Mouse (Mus musculus): ENCODE results near the gene Usp20. TPM values are rescaled to one million over a fixed set of nuclear protein-coding genes. Genes with fewer than 3 reads are reported as not detected.

Gene Usp20
- total RNA-seq, 2 experiments from 2014 or later, result 76.0 to 82.8 TPM

DNA sequence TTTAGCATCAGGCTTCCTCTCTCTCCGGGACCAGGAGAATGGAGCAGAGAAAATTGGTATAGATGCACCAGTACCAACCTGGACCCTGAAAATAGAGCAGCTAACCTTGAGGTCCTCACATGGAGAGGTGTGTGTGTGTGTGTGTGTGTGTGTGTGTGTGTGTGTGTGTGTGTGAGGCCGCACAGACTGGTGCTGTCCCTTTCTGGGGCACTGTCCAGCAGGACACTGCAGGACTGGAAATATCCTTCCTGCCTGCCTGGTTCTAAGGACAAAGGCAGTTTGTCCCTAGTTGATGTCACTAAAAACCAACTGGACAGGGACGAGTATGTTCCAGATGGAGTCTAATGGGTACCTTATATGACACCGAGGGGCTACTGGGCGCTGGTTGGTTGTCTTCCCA, 41.9 kb downstream of the Usp20 start:
- no peak for DNase-seq (ENCODE audit: extremely low spot score in 1 of 2, low spot score in 2 of 2)
- intact Hi-C loops (cut with DNase I), result loop anchor here (2.0 to 10.0 kb wide), 3 partner anchors 117 to 281 kb away; partner anchors contain the start of gene Gpr107
- Histone ChIP-seq H3K27ac (no peak overlapping the region), H3K4me3 (no peak overlapping the region)
- no peak for TF ChIP-seq CTCF (IDR thresholded peaks at IDR 0.05)

DNA sequence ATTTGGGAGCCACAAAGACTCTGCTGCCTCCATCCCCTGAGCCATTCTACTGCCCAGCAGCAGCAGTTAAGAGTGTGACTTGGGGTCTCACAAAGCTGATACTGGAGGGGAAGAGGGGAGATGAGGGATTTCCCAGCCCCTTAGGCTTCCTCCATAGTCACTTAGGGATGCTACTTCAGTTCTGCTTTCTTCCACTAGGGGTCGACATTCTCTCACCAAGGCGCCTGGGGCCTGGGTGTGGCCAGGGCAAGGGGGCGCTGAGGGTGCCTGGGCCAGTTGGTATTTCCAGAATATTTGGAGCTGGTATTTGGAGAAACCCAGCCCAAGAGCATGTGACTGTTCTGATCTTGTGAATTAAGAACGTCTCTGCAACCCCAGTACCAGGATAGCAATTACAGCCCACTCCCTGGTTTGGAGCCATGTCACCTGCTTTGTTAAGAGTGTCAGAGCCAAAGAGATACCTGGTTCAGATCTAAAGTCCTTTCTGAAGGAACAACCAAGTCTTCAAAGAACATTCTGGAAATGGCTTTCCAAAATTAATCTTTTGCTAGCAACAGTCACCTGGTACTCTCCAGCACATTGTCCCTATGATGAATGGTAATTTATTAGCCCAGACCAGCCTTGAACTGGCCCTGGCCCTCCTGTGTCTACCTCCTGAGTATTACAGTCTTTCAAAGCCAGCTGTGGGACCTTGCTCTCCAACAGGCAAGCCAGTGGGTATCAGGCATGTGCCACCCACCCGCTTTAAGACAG, 42.7 kb downstream of the Usp20 start:
- DNase-seq (ENCODE audit: extremely low spot score in 1 of 2, low spot score in 2 of 2), result peak; percentile 62 to 64
- peak; percentile 99 for TF ChIP-seq CTCF (IDR thresholded peaks at IDR 0.05)
- intact Hi-C loops (cut with DNase I), result loop anchor here (2.0 to 10.0 kb wide), 3 partner anchors 116 to 280 kb away; partner anchors contain the start of gene Gpr107
- Histone ChIP-seq H3K27ac (no peak overlapping the region), H3K4me3 (no peak overlapping the region)

DNA sequence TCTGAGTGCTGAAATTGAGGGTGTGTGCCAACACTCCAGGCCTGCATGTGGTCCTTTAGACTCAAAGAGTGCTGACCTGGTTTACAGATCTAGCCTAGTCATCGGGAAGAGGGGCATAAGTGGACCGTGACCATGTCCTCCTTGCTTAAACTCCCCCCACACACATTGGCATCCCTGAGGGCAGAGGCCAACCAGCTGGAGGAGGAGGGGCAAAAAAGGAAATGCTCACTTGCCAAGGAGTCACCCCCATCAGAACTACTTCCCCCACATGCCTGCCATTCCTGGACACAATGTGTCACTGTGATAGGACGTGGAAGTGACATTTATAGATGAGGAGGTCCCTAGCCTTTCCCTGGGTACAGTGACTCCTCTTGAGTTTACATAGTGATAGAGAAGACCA, 43.4 kb downstream of the Usp20 start:
- no peak for TF ChIP-seq CTCF (IDR thresholded peaks at IDR 0.05)
- no peak overlapping the region for H3K4me3 ChIP-seq
- intact Hi-C loops (cut with DNase I), result loop anchor here (2.0 to 10.0 kb wide), 3 partner anchors 115 to 279 kb away; partner anchors contain the start of gene Gpr107
- no peak for DNase-seq (ENCODE audit: extremely low spot score in 1 of 2, low spot score in 2 of 2)
- H3K27ac ChIP-seq, result no peak overlapping the region

DNA sequence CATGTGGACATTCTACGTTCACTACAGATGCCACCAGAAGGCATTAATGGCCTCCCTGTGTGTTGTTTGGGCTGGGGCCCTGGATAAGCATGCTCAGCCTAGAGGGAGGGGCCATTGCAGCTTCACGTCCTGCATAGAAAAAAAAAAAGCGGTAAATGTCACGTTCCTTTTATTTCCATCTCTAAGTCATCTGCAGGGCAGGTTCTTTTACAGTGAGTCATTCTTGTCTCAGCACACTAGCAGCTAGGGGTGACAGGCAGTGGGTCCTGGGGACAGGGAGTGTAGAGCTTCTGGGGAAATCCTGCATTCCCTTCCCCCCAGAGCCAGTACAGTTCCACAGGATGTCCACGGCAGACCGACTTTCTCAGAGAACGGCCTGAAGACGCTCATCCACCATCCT, 44.6 kb downstream of the Usp20 start:
- intact Hi-C loops (cut with DNase I), result loop anchor here (10.0 kb wide), 1 partner anchor 278 kb away; no protein-coding TSS in a partner anchor
- no peak overlapping the region for H3K4me3 ChIP-seq
- no peak for DNase-seq (ENCODE audit: extremely low spot score in 1 of 2, low spot score in 2 of 2)
- no peak for TF ChIP-seq CTCF (IDR thresholded peaks at IDR 0.05)
- H3K27ac ChIP-seq, result no peak overlapping the region

DNA sequence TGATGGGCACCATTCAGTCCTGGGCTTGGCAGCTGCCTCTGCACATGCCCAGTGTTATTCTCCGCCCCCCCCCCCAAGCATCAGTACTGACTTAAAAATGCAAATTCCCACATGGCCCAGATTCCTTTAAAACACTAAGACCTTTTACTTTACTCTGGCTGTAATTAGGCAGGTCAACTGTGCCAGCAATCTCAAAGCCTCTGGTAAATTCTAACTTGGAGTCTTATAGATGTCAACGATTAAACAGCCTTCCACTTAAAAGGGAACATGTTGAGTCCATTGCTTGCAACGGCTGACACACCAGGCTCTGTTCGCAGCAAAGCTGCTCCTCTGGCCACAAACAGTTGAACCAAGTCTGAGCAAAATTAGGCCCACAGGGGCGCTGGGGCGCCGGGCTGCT, 49.9 kb downstream of the Usp20 start:
- intact Hi-C loops (cut with DNase I), result no loop called here
- no peak for TF ChIP-seq CTCF (IDR thresholded peaks at IDR 0.05)
- DNase-seq (ENCODE audit: extremely low spot score in 1 of 2, low spot score in 2 of 2), result no peak
- Histone ChIP-seq H3K27ac (no peak overlapping the region), H3K4me3 (no peak overlapping the region)

DNA sequence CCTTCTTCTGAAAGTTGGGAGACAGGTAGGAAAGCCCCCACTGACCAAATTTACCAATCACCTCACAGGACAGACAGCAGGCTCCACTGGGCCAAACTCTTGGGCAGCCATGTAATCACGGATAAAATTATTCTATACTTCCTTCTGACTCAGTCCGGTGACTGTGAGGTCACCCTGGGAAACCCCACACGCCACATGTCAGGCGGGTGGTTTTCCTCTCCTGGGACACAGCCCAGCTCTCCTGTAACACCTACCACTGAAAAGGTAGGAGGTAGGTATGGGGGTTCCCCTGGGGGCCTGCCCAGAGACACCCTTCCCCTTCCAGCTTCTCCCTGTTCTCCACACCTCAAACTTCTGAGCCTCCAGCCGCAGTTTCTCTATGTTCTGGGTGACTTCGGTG, 54.7 kb downstream of the Usp20 start:
- Histone ChIP-seq H3K27ac (no peak overlapping the region), H3K4me3 (no peak overlapping the region)
- no peak for DNase-seq (ENCODE audit: extremely low spot score in 1 of 2, low spot score in 2 of 2)
- intact Hi-C loops (cut with DNase I), result no loop called here
- TF ChIP-seq CTCF (IDR thresholded peaks at IDR 0.05), result no peak

DNA sequence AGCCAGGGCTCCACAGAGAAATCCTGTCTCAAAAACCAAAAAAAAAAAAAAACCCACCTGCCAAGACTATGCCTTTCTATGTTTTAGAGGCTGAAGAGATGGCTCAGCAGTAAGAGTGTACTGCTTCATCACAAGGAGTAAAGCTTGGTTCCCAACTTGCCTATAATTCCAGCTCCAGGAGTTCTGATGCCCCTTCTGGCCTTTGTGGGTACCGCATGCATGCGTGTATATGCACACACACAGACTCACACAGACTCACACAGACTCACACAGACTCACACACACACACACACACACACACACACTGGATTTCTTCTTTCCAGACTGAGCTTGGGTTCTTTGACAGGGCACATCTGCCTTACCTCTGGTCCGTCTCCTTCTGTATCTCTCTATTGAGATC, 58.0 kb downstream of the Usp20 start:
- no peak; the same call in none of the 2 replicates for TF ChIP-seq CTCF (IDR thresholded peaks at IDR 0.05)
- intact Hi-C loops (cut with DNase I), result no loop called here
- H3K4me3 ChIP-seq, result no peak overlapping the region

DNA sequence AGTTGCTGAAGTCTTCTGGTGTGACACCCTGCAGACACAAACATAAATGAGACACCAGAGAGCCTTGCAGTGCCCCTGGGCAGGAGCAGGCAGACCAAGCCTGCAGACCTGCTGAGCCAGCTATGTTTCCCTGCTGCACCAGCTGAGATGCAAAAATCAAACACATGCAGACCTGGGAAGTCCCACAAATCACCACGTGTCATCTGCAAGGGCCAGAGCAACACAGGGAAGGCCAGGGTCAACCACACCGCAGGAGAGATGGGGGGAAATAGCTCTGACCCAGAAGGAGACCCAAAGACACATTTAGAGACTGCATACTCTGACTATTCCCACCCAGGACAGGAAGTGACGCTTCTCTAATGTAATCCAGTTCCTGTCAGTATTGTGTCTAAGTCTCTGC, 58.4 kb downstream of the Usp20 start:
- intact Hi-C loops (cut with DNase I), result no loop called here
- no peak overlapping the region for H3K27ac ChIP-seq
- no peak overlapping the region for H3K4me3 ChIP-seq
- DNase-seq (ENCODE audit: extremely low spot score in 1 of 2, low spot score in 2 of 2), result no peak
- TF ChIP-seq CTCF (IDR thresholded peaks at IDR 0.05), result no peak

More for the DNA sequence above, 58.0 kb downstream of the Usp20 start:
- H3K27ac ChIP-seq, result no peak overlapping the region
- no peak for DNase-seq (ENCODE audit: extremely low spot score in 1 of 2, low spot score in 2 of 2)

DNA sequence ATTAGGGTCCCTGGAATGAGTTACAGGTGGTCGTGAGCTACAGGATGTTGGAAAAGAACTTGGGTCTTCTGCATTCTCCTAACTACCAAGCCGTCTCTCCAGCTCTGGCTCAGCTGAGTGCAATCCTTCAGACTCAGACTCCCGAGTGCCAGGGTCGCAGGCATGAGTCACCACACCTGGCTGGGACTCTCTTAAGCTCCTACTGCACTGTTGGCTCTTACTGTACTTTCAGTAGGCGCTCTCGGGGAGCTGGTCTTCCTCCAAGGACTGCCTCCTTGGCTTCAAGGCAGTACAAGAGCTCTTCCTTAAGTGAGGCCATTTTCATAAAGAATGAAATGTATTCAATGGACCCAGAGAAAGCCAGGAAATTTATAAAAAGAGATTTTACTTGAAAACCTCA, 59.3 kb downstream of the Usp20 start:
- Histone ChIP-seq H3K4me3 (no peak overlapping the region), H3K27ac (no peak overlapping the region; the same call in 1 of the 2 replicates)
- TF ChIP-seq CTCF (IDR thresholded peaks at IDR 0.05), result no peak
- intact Hi-C loops (cut with DNase I), result no loop called here
- DNase-seq (ENCODE audit: extremely low spot score in 1 of 2, low spot score in 2 of 2), result peak in 1 of 2 experiments; percentile 34

DNA sequence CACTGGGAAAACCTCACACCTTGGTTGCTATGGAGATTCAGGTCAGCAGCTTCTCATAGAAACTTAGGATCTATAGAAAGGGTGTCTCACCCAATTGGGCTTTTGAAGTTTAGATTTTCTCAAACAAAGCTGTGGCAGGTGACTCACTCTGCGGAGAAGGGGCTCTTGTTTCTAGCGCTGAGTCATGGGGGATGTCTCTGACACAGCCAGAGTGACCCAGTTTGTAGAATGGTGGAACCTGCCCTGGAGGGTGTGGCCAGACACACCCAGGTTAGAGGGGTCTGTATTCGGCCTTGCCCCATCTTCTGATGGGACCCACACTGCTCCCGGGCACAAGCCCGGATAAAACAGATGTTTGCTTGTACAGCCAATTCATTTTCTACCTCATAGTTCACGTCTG, 60.8 kb downstream of the Usp20 start:
- Histone ChIP-seq H3K27ac (peak overlapping the region; percentile 51; the same call in 1 of the 2 replicates), H3K4me3 (no peak overlapping the region)
- DNase-seq (ENCODE audit: extremely low spot score in 1 of 2, low spot score in 2 of 2), result no peak
- intact Hi-C loops (cut with DNase I), result no loop called here
- no peak for TF ChIP-seq CTCF (IDR thresholded peaks at IDR 0.05)

DNA sequence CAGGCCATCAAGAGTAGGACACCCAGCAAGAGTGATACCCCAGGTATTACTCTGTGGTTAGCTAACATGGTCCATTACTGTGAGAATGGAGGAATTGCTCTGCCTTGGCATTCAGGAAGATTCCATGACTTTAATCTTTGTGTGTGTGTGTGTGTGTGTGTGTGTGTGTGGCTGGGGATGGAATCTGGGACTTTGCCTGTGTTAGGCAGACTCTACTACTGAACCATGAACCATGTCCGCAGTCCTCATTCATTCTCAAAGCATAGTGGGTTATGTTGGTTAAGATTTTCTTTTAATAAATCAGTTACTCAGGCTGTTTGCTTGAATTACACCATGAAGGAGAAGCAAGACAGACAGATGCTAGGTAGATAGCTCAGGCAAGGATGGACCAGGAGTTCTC, 61.8 kb downstream of the Usp20 start:
- TF ChIP-seq CTCF (IDR thresholded peaks at IDR 0.05), result no peak
- intact Hi-C loops (cut with DNase I), result no loop called here
- H3K4me3 ChIP-seq, result no peak overlapping the region
- no peak for DNase-seq (ENCODE audit: extremely low spot score in 1 of 2, low spot score in 2 of 2)
- no peak overlapping the region for H3K27ac ChIP-seq

DNA sequence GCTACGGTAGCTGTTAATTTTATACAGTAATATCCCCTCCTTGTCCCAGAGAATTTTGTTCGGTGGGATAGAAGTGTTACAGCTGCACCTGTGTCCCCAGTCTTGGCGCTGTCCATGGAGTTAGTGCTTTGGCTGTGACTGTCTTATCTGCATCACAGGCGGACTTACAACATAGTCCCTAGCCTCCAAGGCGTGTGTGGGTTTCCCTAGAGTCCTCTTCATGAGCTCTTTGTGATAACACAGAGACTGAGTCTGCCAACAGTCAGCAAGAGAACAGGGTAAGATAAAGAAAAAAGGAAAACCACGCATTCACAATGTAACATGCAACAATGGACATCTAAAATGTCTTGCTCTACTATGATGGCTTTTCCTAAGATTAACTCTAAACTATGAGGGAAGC, 66.0 kb downstream of the Usp20 start:
- intact Hi-C loops (cut with DNase I), result no loop called here
- no peak for DNase-seq (ENCODE audit: extremely low spot score in 1 of 2, low spot score in 2 of 2)
- no peak for TF ChIP-seq CTCF (IDR thresholded peaks at IDR 0.05)
- Histone ChIP-seq H3K27ac (no peak overlapping the region), H3K4me3 (no peak overlapping the region)

DNA sequence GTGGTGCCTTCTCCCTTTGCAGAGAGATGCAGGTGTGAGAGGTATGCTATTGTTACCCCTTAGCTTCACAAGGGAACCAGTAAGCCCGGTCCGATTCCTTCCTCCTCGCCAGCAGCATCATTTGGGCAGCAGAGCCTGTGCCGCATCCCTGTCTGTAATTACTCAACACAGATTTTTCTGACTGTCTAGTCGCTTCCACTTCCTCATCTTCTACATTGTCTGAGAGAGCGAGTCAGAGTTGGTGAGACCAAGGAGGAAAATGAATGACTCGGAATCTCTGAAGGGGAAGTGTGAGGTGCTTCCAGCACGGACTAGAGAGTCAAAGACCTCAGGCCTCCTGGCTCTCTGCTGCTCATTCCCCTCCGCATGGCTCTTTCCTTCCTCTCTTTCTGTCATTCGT, 70.4 kb downstream of the Usp20 start:
- no peak for TF ChIP-seq CTCF (IDR thresholded peaks at IDR 0.05)
- no peak for DNase-seq (ENCODE audit: extremely low spot score in 1 of 2, low spot score in 2 of 2)
- Histone ChIP-seq H3K4me3 (no peak overlapping the region), H3K27ac (no peak overlapping the region)
- intact Hi-C loops (cut with DNase I), result no loop called here
